Mouse (Mus musculus) ovary, adult 10 weeks (tissue): Measurements from ENCODE around the gene Fam184b. TPM values are rescaled to one million over a fixed set of nuclear protein-coding genes. Genes with fewer than 3 reads are reported as not detected.

Experiments used
- polyA plus RNA-seq: library from polyadenylated mRNA; stranded (reverse); fragments of 350-450 nt; fragmentation: Illumina TruSeq; extraction: RNeasy Lipid Tissue Mini Kit (QIAGEN cat#74804); gene quantifications from one replicate; pipeline ENCODE4 v1.2.3, GENCODE M21; 2014

Fam184b gene
- 0.40 TPM for polyA plus RNA-seq

DNA sequence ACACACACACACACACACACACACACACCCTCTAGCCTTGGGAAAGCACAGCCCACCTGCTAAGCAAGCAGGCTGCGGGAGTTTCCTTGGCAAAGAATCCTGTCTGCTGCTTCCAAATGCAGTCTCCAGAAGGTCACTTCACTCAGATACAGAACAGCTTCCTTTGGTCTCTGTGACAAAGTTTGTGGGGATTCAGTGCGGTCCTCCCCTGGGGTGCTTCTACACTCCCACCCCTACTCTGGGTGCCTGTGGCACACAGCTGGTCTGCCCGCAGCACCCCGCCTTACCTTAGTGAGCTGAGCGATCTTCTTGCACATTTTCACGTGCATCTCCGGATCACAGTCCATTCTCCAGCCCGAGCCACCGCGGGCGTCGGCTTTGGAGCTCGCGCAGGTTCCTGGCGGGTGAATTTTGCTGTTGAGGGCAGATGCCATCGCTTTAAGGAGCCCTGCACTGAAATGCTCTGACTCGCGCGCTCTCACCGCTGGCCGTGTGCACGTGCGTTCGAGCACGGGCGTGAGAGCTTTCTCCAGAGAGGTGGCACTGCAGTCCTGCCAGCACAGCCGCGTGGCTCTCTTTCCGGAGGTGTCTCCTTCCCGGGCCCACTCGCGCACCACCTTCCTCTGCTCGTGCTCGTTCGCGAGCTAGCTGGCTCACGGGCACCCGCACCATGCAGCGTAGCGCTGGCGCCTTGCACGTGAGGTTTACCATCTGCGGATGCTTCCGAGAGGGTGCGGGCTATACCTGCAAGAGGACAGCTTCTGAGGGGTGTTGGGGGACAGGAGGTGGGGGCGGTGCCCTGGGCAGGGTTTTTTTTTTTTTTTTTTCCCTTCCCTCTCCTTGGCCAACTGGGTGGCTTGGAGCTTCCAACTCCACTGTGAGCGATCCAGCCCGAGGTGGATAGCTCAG lies at the start of gene Fam184b:
Fam184b (minus strand) TSS at position 809 of the 909 bp plus-strand sequence.

DNA sequence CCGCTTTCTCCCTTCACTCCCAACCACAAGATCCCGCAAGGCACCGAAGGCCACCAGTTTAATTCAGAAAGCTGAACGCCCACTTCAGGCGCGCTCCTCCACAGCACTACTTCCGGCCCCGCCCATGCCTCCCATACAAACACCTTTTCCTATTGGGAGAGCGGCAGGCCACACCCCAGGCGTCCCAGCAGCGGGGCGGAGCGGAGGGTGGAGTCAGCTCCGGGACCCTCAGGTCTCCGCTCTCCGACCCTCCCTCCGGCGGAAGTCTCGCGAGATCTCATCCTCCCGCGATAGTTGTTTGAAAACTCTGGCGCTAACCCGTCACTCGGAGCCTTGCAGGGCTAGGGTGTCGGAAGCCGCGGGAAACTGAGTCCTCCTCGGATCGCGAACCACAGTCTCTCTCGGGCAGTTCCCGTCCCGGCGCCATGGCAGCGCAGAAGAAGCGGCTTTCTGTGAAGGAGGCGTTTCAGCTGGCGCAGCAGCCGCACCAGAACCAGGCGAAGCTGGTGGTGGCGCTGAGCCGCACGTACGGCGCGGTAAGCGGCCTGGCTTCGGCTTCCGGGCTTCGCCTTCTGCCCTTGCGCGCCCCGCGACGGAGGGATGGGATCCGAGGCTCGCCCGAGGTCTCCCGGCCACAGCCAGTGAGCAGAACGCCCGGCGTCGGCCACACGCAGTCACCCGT lies 30.3 kb upstream of the Fam184b start, which contains the start of gene Ncapg:
Ncapg (plus strand) TSS at position 322 of the 682 bp plus-strand sequence.

GRCm38 (mm10) chr5:45519960-45520808 lies 119.2 kb downstream of the Fam184b start, which contains the start of gene Med28:
Gene Med28 (plus strand): TSS chr5:45520229.

GRCm38 (mm10) chr5:45493191-45494092 lies 146.0 kb downstream of the Fam184b start, which contains the start of gene Lap3:
Gene Lap3 (plus strand): TSS chr5:45493374.

Other genes starting within 250 kb of the Fam184b start
- gene Qdpr, start 189.4 kb downstream of the Fam184b start, polyA plus RNA-seq: 93.3 TPM
- not detected for gene Clrn2, start 185.9 kb downstream of the Fam184b start, polyA plus RNA-seq
- 111 TPM for gene Lap3, start 146.2 kb downstream of the Fam184b start, polyA plus RNA-seq
- 87.6 TPM for gene Med28, start 119.4 kb downstream of the Fam184b start, polyA plus RNA-seq
- gene Ncapg, start 30.3 kb upstream of the Fam184b start, polyA plus RNA-seq: 89.5 TPM
- 85.0 TPM for gene Lcorl, start 218.0 kb upstream of the Fam184b start, polyA plus RNA-seq